Comparison of ENCODE assay signal across 8 mouse cellular contexts in the genomic region with DNA sequence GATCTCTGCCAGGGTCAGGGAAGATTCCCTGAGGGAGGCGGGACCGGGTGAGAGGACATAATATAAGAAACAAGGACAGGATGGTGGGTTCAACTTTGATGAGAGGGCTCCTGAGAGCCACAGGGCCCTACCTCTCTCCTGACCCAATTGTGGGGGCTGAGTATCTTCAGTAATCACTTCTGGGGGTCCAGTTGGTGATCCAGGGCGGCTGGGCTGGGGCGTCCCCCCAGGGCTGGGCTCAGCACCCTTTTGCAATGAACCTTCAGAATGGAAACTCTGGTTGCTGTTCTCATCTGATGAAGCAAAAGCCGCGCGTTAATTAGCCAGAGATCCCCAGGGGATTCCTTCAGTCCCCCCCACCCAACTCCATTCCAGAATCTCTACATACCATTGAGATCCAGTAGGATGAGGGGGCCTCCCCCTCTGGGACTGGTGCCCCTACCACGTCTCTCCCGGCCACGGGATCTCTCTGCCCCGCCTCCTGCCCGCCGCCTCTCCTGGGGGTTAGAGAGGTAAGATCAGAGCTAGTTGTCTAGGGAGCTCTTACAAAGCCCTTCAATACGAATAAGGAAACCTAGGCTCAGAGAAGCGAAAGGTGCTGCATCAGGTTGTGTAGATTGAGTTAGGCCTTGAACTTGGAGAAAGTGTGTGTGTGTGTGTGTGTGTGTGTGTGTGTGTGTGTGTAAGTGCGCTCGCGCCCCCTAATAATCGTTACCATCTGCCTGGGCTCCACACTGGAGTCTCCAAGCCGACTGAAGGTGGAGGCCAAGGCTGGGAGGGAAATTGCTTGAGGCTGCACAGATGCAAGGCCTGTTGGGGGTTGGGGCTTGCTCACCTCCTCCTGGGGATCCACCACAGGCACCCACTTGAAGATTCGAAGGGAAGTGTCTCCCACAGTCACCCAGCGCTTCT. TPM values are rescaled to one million over a fixed set of nuclear protein-coding genes. Genes with fewer than 3 reads are reported as not detected.
DNase-seq lines count a peak whose midpoint lies in the region; ATAC-seq lines count a peak whose summit lies in the region.

No protein-coding gene starts in this region.

- peak overlapping the region; percentile 61 for H3K4me2 ChIP-seq in hindbrain, embryonic 14.5 days (replicated peaks)

- H3K27me3 ChIP-seq in erythroblast, embryonic 14.5 days (ENCODE audit: control insufficient read depth), result no peaks in the 10 kb centered on the region
- no peaks in the 10 kb centered on the region for H3K27me3 ChIP-seq in hindbrain, embryonic 14.5 days (ENCODE audit: control insufficient read depth, insufficient read depth, low read length)

- DNase-seq in B cell, adult 2 months, result peak; percentile 6 to 12
- DNase-seq in cerebellum, postnatal 36 days, result peak; percentile 20 to 29
- no peak for DNase-seq in hindbrain, embryonic 14.5 days (ENCODE audit: low spot score)
- no peak for DNase-seq in right cerebral cortex, adult 18-20 months
- DNase-seq in layer of hippocampus, adult 18-20 months (ENCODE audit: low spot score in 2 of 2), result no peak

- H3K4me3 ChIP-seq in erythroblast, embryonic 14.5 days (replicated peaks), result peak overlapping the region; percentile 80
- peak overlapping the region; percentile 91 for H3K4me3 ChIP-seq in hindbrain, embryonic 14.5 days (replicated peaks; ENCODE audit: low read length)

- H3K4me1 ChIP-seq in erythroblast, embryonic 14.5 days (ENCODE audit: control insufficient read depth), result peaks cover 39% of the 10 kb centered on the region
- peaks cover 15% of the 10 kb centered on the region for H3K4me1 ChIP-seq in hindbrain, embryonic 14.5 days (replicated peaks; ENCODE audit: control insufficient read depth, insufficient read depth, low read length)

- H3K9me3 ChIP-seq in erythroblast, embryonic 14.5 days (ENCODE audit: control insufficient read depth, low read length), result no peaks in the 10 kb centered on the region
- H3K9me3 ChIP-seq in hindbrain, embryonic 14.5 days (ENCODE audit: control insufficient read depth, low read length), result no peaks in the 10 kb centered on the region

- no peak for ATAC-seq in erythroblast, adult 5-6 weeks (replicated peaks; ENCODE audit: low FRiP score, poor library complexity, severe bottlenecking)
- ATAC-seq in hindbrain, embryonic 14.5 days (ENCODE audit: low FRiP score), result no peak
- peak; percentile 12 for ATAC-seq in megakaryocyte-erythroid progenitor cell, adult 5-6 weeks (replicated peaks; ENCODE audit: low FRiP score, low TSS enrichment, poor library complexity, severe bottlenecking)

- peak overlapping the region; percentile 96 for H3K27ac ChIP-seq in hindbrain, embryonic 14.5 days

- H3K9ac ChIP-seq in hindbrain, embryonic 14.5 days, result peak overlapping the region; percentile 90

- WGBS in hindbrain, embryonic 14.5 days, result 28% methylated on average over 22 of the region's 22 CpGs

- peaks cover 23% of the 10 kb centered on the region for H3K36me3 ChIP-seq in erythroblast, embryonic 14.5 days (ENCODE audit: control insufficient read depth)
- H3K36me3 ChIP-seq in hindbrain, embryonic 14.5 days (replicated peaks; ENCODE audit: control insufficient read depth, insufficient read depth), result peaks cover 40% of the 10 kb centered on the region

RNA-seq across cellular contexts. Expression of gene Bcl7c, which starts 1.4 kb away (rescaled TPM):
- 16.0 and 17.8 TPM in 2 replicates for polyA plus RNA-seq in erythroblast, embryonic 14.5 days (2012)
- total RNA-seq in erythroblast, adult 5-6 weeks (2015; ENCODE audit: low replicate concordance), result 28.8 and 41.3 TPM in 2 replicates
- total RNA-seq in erythroblast, adult 5-6 weeks (2017; ENCODE audit: low replicate concordance), result 3.8 and 4.3 TPM in 2 replicates
- 50.2 and 57.4 TPM in 2 replicates for polyA plus RNA-seq in hindbrain, embryonic 14.5 days (2014; fragmentation: Nextera tagmentation; extraction: Ambion mirVana)
- total RNA-seq in megakaryocyte-erythroid progenitor cell, adult 5-6 weeks (2014; fragmentation: Nextera tagmentation), result 84.1 and 94.3 TPM in 2 replicates
- 51.3 and 61.0 TPM in 2 replicates for total RNA-seq in megakaryocyte-erythroid progenitor cell, adult 5-6 weeks (2017)
- 10 to 100 TPM; 34.4 to 34.6 TPM for total RNA-seq in layer of hippocampus, adult 18-20 months (2021)

RNA-seq across cellular contexts. Expression of gene Ctf1, which starts 5.2 kb away (rescaled TPM):
- polyA plus RNA-seq in erythroblast, embryonic 14.5 days (2012), result 0.06 TPM in 1 of 2 replicates, not detected in the other
- total RNA-seq in erythroblast, adult 5-6 weeks (2015; ENCODE audit: low replicate concordance), result 0.63 TPM in 1 of 2 replicates, not detected in the other
- not detected in 2 replicates for total RNA-seq in erythroblast, adult 5-6 weeks (2017; ENCODE audit: low replicate concordance)
- polyA plus RNA-seq in hindbrain, embryonic 14.5 days (2014; fragmentation: Nextera tagmentation; extraction: Ambion mirVana), result 3.1 and 4.2 TPM in 2 replicates
- total RNA-seq in megakaryocyte-erythroid progenitor cell, adult 5-6 weeks (2014; fragmentation: Nextera tagmentation), result 4.2 and 5.5 TPM in 2 replicates
- 1.9 and 3.0 TPM in 2 replicates for total RNA-seq in megakaryocyte-erythroid progenitor cell, adult 5-6 weeks (2017)
- total RNA-seq in layer of hippocampus, adult 18-20 months (2021), result 1 to 10 TPM; 3.5 to 4.6 TPM

RNA-seq across cellular contexts. Expression of gene Ctf2, which starts 24.7 kb away (rescaled TPM):
- polyA plus RNA-seq in erythroblast, embryonic 14.5 days (2012), result 0.02 TPM in 1 of 2 replicates, not detected in the other
- not detected in 2 replicates for total RNA-seq in erythroblast, adult 5-6 weeks (2015; ENCODE audit: low replicate concordance)
- total RNA-seq in erythroblast, adult 5-6 weeks (2017; ENCODE audit: low replicate concordance), result not detected in 2 replicates
- polyA plus RNA-seq in hindbrain, embryonic 14.5 days (2014; fragmentation: Nextera tagmentation; extraction: Ambion mirVana), result 0.25 TPM in 1 of 2 replicates, not detected in the other
- total RNA-seq in megakaryocyte-erythroid progenitor cell, adult 5-6 weeks (2014; fragmentation: Nextera tagmentation), result not detected in 2 replicates
- total RNA-seq in megakaryocyte-erythroid progenitor cell, adult 5-6 weeks (2017), result not detected in 2 replicates
- not detected for total RNA-seq in layer of hippocampus, adult 18-20 months (2021)

RNA-seq across cellular contexts. Expression of gene Fbxl19, which starts 37.0 kb away (rescaled TPM):
- polyA plus RNA-seq in erythroblast, embryonic 14.5 days (2012), result 8.2 and 9.9 TPM in 2 replicates
- 2.7 and 6.0 TPM in 2 replicates for total RNA-seq in erythroblast, adult 5-6 weeks (2015; ENCODE audit: low replicate concordance)
- total RNA-seq in erythroblast, adult 5-6 weeks (2017; ENCODE audit: low replicate concordance), result 3.1 and 6.2 TPM in 2 replicates
- polyA plus RNA-seq in hindbrain, embryonic 14.5 days (2014; fragmentation: Nextera tagmentation; extraction: Ambion mirVana), result 5.6 and 6.9 TPM in 2 replicates
- total RNA-seq in megakaryocyte-erythroid progenitor cell, adult 5-6 weeks (2014; fragmentation: Nextera tagmentation), result 11.6 and 14.2 TPM in 2 replicates
- 12.2 and 12.5 TPM in 2 replicates for total RNA-seq in megakaryocyte-erythroid progenitor cell, adult 5-6 weeks (2017)
- 10 to 100 TPM; 59.2 to 59.7 TPM for total RNA-seq in layer of hippocampus, adult 18-20 months (2021)

Comparison
In these comparisons a context has a peak if more than half of its experiments do, and no peak if none do; other contexts are left out.
1. DNase-seq: peak in B cell, adult 2 months (2 of 2) and cerebellum, postnatal 36 days (2 of 2); none in hindbrain, embryonic 14.5 days (single experiment), right cerebral cortex, adult 18-20 months (single experiment) and layer of hippocampus, adult 18-20 months (0 of 2).